Mouse (Mus musculus): Measurements from ENCODE around the gene Atp6v0d1. TPM values are rescaled to one million over a fixed set of nuclear protein-coding genes. Genes with fewer than 3 reads are reported as not detected.

Gene Atp6v0d1
- polyA plus RNA-seq, 1 experiment from 2014 or later = 82.9 TPM

DNA sequence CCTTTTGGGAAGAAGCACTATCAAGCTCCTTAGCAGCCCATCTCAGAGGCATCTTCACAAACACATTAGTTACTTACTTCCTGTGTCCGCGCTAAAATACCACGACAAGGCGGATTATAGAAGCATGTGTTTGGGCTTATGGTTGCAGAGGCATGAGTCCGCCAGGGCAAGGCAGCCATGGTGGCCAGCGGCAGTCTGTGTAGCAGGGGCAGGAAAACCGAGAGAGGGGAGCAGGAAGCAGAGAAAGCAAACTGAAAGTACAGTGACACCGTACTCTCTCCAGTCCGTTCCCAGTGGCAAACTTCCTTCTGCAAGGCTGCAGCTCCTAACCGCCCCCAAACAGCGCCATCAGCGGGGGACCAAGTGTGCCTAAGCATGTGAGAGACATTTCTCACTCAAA lies 66.1 kb downstream of the Atp6v0d1 start:
- no peak overlapping the region for H3K27ac ChIP-seq (ENCODE audit: low read length)
- H3K36me3 ChIP-seq (ENCODE audit: control insufficient read depth, insufficient read depth, low read length) = no peaks in the 10 kb centered on the region
- ATAC-seq (ENCODE audit: insufficient number of reproducible peaks, insufficient read depth, low FRiP score, low read depth) = no peak
- H3K4me2 ChIP-seq (replicated peaks; ENCODE audit: low read depth, low read length) = 0 out of 2 replicates have a peak overlapping the region, but pooled peaks have one; percentile 10
- H3K27me3 ChIP-seq (ENCODE audit: control insufficient read depth, insufficient read depth, low read length) = no peaks in the 10 kb centered on the region
- no peak overlapping the region for H3K9ac ChIP-seq (replicated peaks; ENCODE audit: low read depth, low read length)
- WGBS = 69% methylated on average over 12 of the region's 12 CpGs
- peaks cover 6% of the 10 kb centered on the region; the same call in 1 of the 2 replicates for H3K4me1 ChIP-seq (ENCODE audit: control insufficient read depth, insufficient read depth, low read length)
- no peaks in the 10 kb centered on the region for H3K9me3 ChIP-seq (ENCODE audit: control insufficient read depth, low read depth, low read length)
- no peak overlapping the region for H3K4me3 ChIP-seq (ENCODE audit: low read depth, low read length)

DNA sequence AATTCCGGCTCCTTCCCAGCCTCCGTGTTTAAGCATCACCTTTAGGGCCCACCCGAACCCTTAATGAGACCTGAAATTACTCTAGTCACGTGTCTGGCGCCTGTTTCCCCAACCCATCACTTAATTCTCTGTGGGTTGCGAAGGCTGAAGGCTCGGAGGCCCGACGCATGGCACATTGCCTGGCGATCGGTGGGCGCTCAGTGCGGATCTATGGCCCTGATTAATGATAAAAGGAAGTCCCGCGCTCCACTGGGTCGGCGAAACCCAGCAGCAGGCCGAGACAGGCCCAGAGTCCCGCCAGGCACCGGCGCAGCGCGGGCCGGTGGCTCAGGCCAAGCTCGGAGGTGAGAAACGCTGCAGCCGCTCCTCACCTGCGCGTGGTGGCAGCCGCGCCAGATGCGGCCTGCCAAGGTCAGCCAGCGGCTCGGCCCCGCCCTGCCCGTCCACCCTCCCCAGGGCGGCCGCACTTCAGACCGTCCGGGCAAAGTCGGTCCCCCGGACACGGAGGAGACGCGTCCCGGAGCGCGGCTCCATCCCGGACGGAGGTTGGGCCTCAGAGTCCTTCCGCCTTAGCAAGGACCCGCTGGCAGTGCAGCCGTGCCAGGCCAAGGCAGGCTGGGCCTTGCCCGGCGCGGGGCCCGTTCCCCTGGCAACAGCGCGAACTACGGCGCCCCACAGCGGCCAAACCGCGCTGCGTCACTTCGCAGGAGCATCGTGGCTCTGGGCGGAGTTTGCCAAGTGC lies 69.2 kb downstream of the Atp6v0d1 start, which contains the start of gene Zdhhc1:
Gene Zdhhc1 (minus strand): TSS at position 464 of the 742 bp plus-strand sequence.
- H3K27ac ChIP-seq (ENCODE audit: low read length) = peak within 1 kb of the TSS; percentile 74
- peak; percentile 80 for ATAC-seq (ENCODE audit: insufficient number of reproducible peaks, insufficient read depth, low FRiP score, low read depth)
- peak within 1 kb of the TSS; percentile 86 for H3K9ac ChIP-seq (replicated peaks; ENCODE audit: low read depth, low read length)
- WGBS = under 1% methylated on average over 68 of the region's 68 CpGs
- peak within 1 kb of the TSS; percentile 58 for H3K4me2 ChIP-seq (replicated peaks; ENCODE audit: low read depth, low read length)
- peaks cover 6% of the 10 kb centered on the region; the same call in 1 of the 2 replicates for H3K4me1 ChIP-seq (ENCODE audit: control insufficient read depth, insufficient read depth, low read length)
- no peaks in the 10 kb centered on the region for H3K36me3 ChIP-seq (ENCODE audit: control insufficient read depth, insufficient read depth, low read length)
- no peaks in the 10 kb centered on the region for H3K27me3 ChIP-seq (ENCODE audit: control insufficient read depth, insufficient read depth, low read length)
- H3K9me3 ChIP-seq (ENCODE audit: control insufficient read depth, low read depth, low read length) = no peaks in the 10 kb centered on the region
- H3K4me3 ChIP-seq (ENCODE audit: low read depth, low read length) = peak within 1 kb of the TSS; percentile 86

DNA sequence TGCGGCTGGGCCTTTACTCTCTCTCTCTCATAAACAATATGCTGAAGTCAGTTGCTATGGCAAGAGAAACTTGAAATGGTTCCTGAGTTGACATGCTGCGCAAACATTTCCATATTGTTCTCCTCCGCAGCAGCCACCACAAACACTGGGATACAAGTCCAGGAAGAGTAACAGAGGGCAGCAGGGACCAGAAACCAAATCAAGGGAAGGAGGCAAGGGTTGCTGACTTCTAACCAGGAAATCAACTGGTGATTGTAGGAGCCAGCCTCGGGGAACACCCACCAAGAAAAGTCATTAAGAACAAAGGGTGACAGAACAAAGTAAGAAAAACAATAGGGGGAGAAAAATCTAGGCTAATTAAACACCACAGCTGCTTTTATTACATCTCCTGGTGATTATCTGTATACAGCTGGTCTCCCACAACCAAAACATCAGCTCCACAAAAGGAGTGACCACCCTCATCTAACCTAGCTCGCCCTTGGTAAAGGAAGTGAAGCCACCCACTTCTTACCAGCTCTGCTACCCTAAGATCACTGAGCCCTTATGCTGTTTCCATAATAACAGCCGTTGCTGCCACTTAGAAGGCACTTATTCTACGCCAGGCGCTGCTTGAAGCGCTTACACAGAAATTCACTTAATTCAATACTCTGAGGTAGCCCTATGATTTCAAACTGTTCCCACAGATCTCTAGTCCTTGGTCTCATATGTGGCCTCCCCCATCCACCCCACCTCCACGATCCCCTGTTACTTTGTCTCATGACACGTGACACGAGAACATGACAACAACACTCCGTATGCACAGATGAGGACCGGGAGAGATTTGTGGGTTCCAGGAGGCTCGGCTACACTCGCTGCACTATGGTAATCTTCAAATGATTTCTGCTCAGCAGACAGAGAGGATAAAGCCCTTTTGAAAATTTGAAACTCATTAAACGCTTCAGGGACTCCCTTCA lies 70.2 kb downstream of the Atp6v0d1 start:
- Histone ChIP-seq H3K9ac (replicated peaks; ENCODE audit: low read depth, low read length) (peak overlapping the region; percentile 86; the same call in 1 of the 2 replicates), H3K4me2 (replicated peaks; ENCODE audit: low read depth, low read length) (peak overlapping the region; percentile 58), H3K27ac (ENCODE audit: low read length) (peak overlapping the region; percentile 74; the same call in 1 of the 2 replicates), H3K4me3 (ENCODE audit: low read depth, low read length) (peak overlapping the region; percentile 86), H3K4me1 (ENCODE audit: control insufficient read depth, insufficient read depth, low read length) (peaks cover 6% of the 10 kb centered on the region; the same call in 1 of the 2 replicates), H3K9me3 (ENCODE audit: control insufficient read depth, low read depth, low read length) (no peaks in the 10 kb centered on the region), H3K36me3 (ENCODE audit: control insufficient read depth, insufficient read depth, low read length) (no peaks in the 10 kb centered on the region), H3K27me3 (ENCODE audit: control insufficient read depth, insufficient read depth, low read length) (no peaks in the 10 kb centered on the region)
- WGBS = 35% methylated on average over 17 of the region's 17 CpGs
- ATAC-seq (ENCODE audit: insufficient number of reproducible peaks, insufficient read depth, low FRiP score, low read depth) = no peak

GRCm38 (mm10) chr8:105494566-105494965 lies 71.3 kb downstream of the Atp6v0d1 start:
- H3K9ac ChIP-seq (replicated peaks; ENCODE audit: low read depth, low read length) = no peak overlapping the region
- ATAC-seq (ENCODE audit: insufficient number of reproducible peaks, insufficient read depth, low FRiP score, low read depth) = no peak
- H3K27ac ChIP-seq (ENCODE audit: low read length) = no peak overlapping the region
- no peaks in the 10 kb centered on the region for H3K36me3 ChIP-seq (ENCODE audit: control insufficient read depth, insufficient read depth, low read length)
- H3K27me3 ChIP-seq (ENCODE audit: control insufficient read depth, insufficient read depth, low read length) = no peaks in the 10 kb centered on the region
- 67% methylated on average over 3 of the region's 3 CpGs for WGBS
- no peak overlapping the region for H3K4me2 ChIP-seq (replicated peaks; ENCODE audit: low read depth, low read length)
- peaks cover 6% of the 10 kb centered on the region; the same call in 1 of the 2 replicates for H3K4me1 ChIP-seq (ENCODE audit: control insufficient read depth, insufficient read depth, low read length)
- H3K4me3 ChIP-seq (ENCODE audit: low read depth, low read length) = no peak overlapping the region
- no peaks in the 10 kb centered on the region for H3K9me3 ChIP-seq (ENCODE audit: control insufficient read depth, low read depth, low read length)

DNA sequence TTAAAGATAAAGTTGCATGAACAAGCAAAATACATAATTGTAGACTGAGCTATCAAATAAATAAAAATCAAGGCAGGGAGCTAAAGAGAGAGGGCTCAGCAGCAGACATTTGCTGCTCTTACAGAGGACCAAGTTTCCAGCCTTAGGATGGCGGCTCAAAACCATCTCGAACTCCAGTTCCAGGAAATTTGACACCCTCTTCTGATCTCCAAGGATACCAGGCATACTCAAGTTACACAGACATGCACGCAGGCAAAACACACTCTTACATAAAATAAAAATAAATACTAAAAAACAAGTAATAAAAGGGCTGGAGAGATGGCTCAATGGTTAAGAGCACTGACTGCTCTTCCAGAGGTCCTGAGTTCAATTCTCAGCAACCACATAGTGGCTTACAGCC lies 72.4 kb downstream of the Atp6v0d1 start:
- Histone ChIP-seq H3K4me2 (replicated peaks; ENCODE audit: low read depth, low read length) (no peak overlapping the region), H3K4me1 (ENCODE audit: control insufficient read depth, insufficient read depth, low read length) (peaks cover 6% of the 10 kb centered on the region; the same call in 1 of the 2 replicates), H3K4me3 (ENCODE audit: low read depth, low read length) (no peak overlapping the region), H3K36me3 (ENCODE audit: control insufficient read depth, insufficient read depth, low read length) (no peaks in the 10 kb centered on the region), H3K27me3 (ENCODE audit: control insufficient read depth, insufficient read depth, low read length) (no peaks in the 10 kb centered on the region), H3K9me3 (ENCODE audit: control insufficient read depth, low read depth, low read length) (no peaks in the 10 kb centered on the region), H3K27ac (ENCODE audit: low read length) (no peak overlapping the region), H3K9ac (replicated peaks; ENCODE audit: low read depth, low read length) (no peak overlapping the region)
- WGBS = 24% methylated on average over 3 of the region's 3 CpGs
- ATAC-seq (ENCODE audit: insufficient number of reproducible peaks, insufficient read depth, low FRiP score, low read depth) = no peak

DNA sequence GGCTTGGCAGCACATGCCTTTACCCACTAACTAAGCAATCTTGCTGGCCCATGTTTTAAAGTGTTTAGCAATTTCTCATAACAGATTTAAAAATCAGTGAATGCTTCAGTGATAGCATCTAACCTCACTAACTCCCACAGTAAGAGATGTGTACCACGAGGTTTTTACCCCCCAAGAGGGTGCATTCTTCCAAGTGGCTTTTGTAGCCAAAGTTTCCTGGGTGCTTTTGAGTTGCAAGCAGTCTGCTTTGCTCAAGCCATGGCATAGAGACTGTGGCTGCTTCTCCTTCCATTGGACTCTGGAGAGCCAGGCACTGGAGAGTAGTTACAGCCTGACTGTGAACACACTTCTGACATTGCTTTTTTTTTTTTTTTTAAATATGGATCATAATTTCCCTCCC lies 76.6 kb downstream of the Atp6v0d1 start:
- no peak overlapping the region for H3K27ac ChIP-seq (ENCODE audit: low read length)
- no peak overlapping the region for H3K4me2 ChIP-seq (replicated peaks; ENCODE audit: low read depth, low read length)
- no peaks in the 10 kb centered on the region for H3K36me3 ChIP-seq (ENCODE audit: control insufficient read depth, insufficient read depth, low read length)
- 36% methylated on average over 1 of the region's 1 CpGs for WGBS
- H3K27me3 ChIP-seq (ENCODE audit: control insufficient read depth, insufficient read depth, low read length) = no peaks in the 10 kb centered on the region
- H3K4me1 ChIP-seq (ENCODE audit: control insufficient read depth, insufficient read depth, low read length) = no peaks in the 10 kb centered on the region
- no peak overlapping the region for H3K9ac ChIP-seq (replicated peaks; ENCODE audit: low read depth, low read length)
- no peak for ATAC-seq (ENCODE audit: insufficient number of reproducible peaks, insufficient read depth, low FRiP score, low read depth)
- no peaks in the 10 kb centered on the region for H3K9me3 ChIP-seq (ENCODE audit: control insufficient read depth, low read depth, low read length)
- no peak overlapping the region for H3K4me3 ChIP-seq (ENCODE audit: low read depth, low read length)

DNA sequence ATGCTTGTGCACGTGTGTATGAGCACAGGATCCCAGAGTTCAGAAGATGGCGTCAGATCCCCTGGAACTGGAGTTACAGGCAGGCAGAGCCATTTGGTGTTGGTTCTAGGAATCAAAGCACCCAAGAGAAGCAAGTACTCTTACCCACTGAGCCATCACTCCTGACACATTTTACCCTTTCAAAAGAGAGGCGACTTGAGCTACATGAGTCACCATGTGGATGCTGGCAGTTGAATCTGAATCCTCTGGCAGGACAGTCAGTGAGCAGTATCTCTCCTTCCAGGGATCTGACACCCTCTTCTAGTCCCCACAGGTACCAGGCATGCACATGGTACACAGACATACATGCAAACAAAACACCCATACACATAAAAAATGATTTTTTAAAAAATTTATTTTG lies 77.8 kb downstream of the Atp6v0d1 start:
- H3K4me3 ChIP-seq (ENCODE audit: low read depth, low read length) = no peak overlapping the region
- H3K9ac ChIP-seq (replicated peaks; ENCODE audit: low read depth, low read length) = no peak overlapping the region
- no peak overlapping the region for H3K4me2 ChIP-seq (replicated peaks; ENCODE audit: low read depth, low read length)
- H3K36me3 ChIP-seq (ENCODE audit: control insufficient read depth, insufficient read depth, low read length) = no peaks in the 10 kb centered on the region
- H3K4me1 ChIP-seq (ENCODE audit: control insufficient read depth, insufficient read depth, low read length) = 0 out of 2 replicates have a peak, but pooled peaks cover 2% of the 10 kb centered on the region
- no peaks in the 10 kb centered on the region for H3K27me3 ChIP-seq (ENCODE audit: control insufficient read depth, insufficient read depth, low read length)
- no peak for ATAC-seq (ENCODE audit: insufficient number of reproducible peaks, insufficient read depth, low FRiP score, low read depth)
- WGBS = 65% methylated on average over 3 of the region's 3 CpGs
- no peak overlapping the region for H3K27ac ChIP-seq (ENCODE audit: low read length)
- H3K9me3 ChIP-seq (ENCODE audit: control insufficient read depth, low read depth, low read length) = no peaks in the 10 kb centered on the region

DNA sequence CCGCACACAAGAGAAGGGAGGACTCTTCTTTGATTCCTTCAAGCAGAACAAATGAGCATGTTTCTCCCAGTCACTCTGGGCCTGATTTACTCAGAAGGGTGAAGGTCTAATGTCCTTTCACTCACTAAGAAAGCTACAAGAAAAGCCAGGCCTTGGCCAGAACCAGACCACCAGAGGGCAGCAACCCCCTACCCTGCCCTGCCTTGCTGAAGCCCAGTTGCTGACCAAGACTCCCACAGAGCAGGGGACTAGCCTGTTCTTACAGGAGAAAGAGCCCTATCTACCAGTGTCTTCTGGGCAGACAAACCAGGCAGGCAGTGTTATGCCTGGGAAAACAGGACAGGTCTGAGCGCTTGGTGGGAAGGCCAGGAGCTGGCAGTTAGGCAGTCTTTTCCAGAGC lies 81.5 kb downstream of the Atp6v0d1 start:
- Histone ChIP-seq H3K27ac (ENCODE audit: low read length) (no peak overlapping the region), H3K27me3 (ENCODE audit: control insufficient read depth, insufficient read depth, low read length) (no peaks in the 10 kb centered on the region)

More for the DNA sequence above, 81.5 kb downstream of the Atp6v0d1 start:
- Histone ChIP-seq H3K9ac (replicated peaks; ENCODE audit: low read depth, low read length) (no peak overlapping the region), H3K4me3 (ENCODE audit: low read depth, low read length) (no peak overlapping the region), H3K36me3 (ENCODE audit: control insufficient read depth, insufficient read depth, low read length) (no peaks in the 10 kb centered on the region), H3K4me2 (replicated peaks; ENCODE audit: low read depth, low read length) (no peak overlapping the region), H3K4me1 (ENCODE audit: control insufficient read depth, insufficient read depth, low read length) (0 out of 2 replicates have a peak, but pooled peaks cover 2% of the 10 kb centered on the region), H3K9me3 (ENCODE audit: control insufficient read depth, low read depth, low read length) (no peaks in the 10 kb centered on the region)
- no peak for ATAC-seq (ENCODE audit: insufficient number of reproducible peaks, insufficient read depth, low FRiP score, low read depth)
- 31% methylated on average over 2 of the region's 2 CpGs for WGBS

Data from stomach, embryonic 14.5 days (tissue).